Mouse (Mus musculus) heart, postnatal 0 days (tissue): ENCODE data around the gene Abca9.

Source experiments
- CTCF ChIP-seq: IDR thresholded peaks from 2 replicates; pipeline ENCODE4 v1.5.1; 2016; ENCODE audit warnings: antibody characterized with exemption, control low read depth, low read depth
- EP300 ChIP-seq: IDR thresholded peaks from 2 replicates; pipeline ENCODE4 v1.6.1; 2016; ENCODE audit warnings: antibody characterized with exemption, low read depth

DNA sequence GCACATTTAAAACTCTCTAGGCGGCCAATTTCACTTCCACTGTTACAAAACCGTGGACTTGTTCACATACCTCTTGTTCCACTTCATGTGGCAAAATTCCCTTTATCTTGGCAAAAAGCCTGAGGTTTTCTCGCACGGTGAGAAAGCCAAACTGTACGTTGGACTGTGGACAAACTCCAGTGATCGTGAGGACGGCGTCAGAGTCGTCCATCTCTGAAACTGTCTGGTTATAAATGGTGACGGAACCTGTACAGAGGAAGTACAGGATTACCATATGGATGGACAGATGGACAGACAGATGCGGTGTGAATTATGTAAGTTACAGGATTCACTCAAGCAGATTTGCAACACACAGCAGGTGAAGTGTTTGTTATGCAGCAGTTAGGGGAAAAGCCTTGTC lies 22.6 kb downstream of the Abca9 start:
- TF ChIP-seq CTCF: no peak
- no peak for TF ChIP-seq EP300
